In the genomic region with DNA sequence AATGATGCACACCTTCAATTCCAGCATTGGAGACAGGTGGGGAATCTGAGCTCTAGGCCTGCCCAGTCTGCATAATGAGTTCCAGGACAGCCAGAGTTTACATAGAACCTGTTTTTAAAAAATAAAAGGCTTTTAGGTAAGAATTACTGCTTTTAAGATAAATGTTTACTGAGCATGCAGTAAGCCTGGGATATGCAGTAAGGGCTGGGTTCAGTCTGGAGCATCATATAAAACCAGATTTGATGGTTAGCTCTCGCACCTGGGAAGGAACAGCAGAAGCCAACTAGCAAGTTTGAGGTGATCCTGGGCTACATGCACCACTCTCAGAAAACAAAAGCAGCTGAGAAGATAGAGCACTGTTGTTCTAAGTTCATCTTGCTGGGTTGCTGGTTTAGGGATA, we compare ENCODE assay signal across 1 mouse cellular context.
TF ChIP-seq lines count a peak whose summit lies in the region.

No protein-coding gene starts in this region.

TF ChIP-seq in CH12.LX, 34 proteins besides CTCF, POLR2A, EP300 and RAD21:
- TF ChIP-seq CHD2 (IDR thresholded peaks at IDR 0.05; ENCODE audit: low read length) (no peak), SIN3A (IDR thresholded peaks at IDR 0.05; ENCODE audit: low read length) (no peak), USF2 (conservative IDR thresholded peaks at IDR 0.05; ENCODE audit: low read depth, low read length) (no peak), TBP (conservative IDR thresholded peaks at IDR 0.05; ENCODE audit: low read depth, low read length) (no peak), ZKSCAN1 (IDR thresholded peaks at IDR 0.05; ENCODE audit: borderline replicate concordance, low read depth, low read length) (no peak)
